Mouse (Mus musculus) CH12.LX (cell line): ENCODE data around the gene Nelfb.

Source experiments
- CHD2 ChIP-seq: IDR thresholded peaks from 2 replicates; pipeline ENCODE4 v1.6.1; 2011; ENCODE audit warnings: low read length, improper control_type of control experiment
- EP300 ChIP-seq: IDR thresholded peaks from 2 replicates; pipeline ENCODE4 v1.6.1; 2011; ENCODE audit warnings: low read length, improper control_type of control experiment
- POLR2A ChIP-seq: IDR thresholded peaks from 2 replicates; pipeline ENCODE4 v1.6.1; 2011; ENCODE audit warnings: low read depth, mild to moderate bottlenecking, improper control_type of control experiment, low read length

- no peak for TF ChIP-seq POLR2A
- TF ChIP-seq CHD2: no peak
- no peak for TF ChIP-seq EP300
Measured at GRCm38 (mm10) chr2:25151280-25151956, 59.9 kb downstream of the Nelfb start.
